Mouse (Mus musculus): ENCODE data around the gene Fam120b.
A peak's percentile ranks its signal among the peaks of the same experiment; 100 is the strongest.

The Fam120b gene

DNA sequence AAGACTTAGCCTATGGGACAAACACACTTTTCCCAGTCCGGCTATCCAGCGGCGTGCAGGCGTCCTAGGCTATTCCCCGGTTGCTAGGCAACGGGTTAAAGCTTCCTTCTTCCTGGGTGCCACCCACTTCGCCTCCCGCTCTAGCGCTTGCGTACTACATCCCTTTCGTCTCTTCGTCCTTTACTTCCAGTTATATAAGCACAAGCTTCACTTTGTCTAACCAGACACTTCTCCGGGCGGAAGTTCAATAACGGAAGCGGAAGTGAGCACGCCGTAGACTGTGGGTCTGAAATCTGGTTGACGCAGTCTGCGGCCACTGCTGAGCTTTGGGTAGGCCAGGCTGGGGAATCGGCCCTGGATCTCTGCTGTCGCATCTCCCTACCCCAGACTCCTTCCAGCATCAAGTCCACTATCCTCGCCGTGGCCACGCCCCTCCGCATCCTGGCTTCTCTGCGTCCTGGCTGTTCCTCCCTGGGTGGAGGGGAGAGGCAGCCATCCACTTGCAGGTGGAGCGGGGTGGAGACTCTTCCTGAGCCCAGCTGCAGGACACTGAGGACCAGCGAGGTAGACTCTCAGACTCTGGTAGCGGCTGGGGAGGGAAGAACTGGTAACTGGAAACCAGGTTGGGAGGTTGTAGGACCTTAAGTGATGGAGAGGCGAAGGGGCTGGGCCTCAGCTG lies at the start of gene Fam120b:
Gene Fam120b (plus strand): TSS at position 206 of the 679 bp plus-strand sequence.
- DNase-seq (ENCODE audit: extremely low read depth, low read depth, low spot score) = peak; percentile 67

DNA sequence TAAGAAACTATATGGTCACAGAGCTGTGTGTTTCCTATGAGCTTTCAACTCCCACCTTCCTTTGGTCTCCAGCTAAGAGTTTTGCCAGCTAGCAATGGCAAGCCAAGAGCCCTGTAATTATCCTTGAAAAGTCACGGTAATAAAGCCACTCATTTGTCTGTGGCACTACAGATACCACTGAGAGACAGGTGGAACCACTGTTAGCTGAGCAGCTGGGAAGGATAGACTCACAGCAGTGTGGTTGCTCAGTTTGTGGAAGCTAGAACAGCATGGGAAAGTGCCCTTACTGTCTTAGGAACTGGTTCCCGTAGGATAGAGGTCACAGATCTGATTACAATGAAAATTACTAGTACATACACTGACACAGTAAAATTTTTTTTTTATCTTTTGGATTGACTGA lies 45.9 kb upstream of the Fam120b start:
- DNase-seq (ENCODE audit: extremely low read depth, low read depth, low spot score) = no peak

DNA sequence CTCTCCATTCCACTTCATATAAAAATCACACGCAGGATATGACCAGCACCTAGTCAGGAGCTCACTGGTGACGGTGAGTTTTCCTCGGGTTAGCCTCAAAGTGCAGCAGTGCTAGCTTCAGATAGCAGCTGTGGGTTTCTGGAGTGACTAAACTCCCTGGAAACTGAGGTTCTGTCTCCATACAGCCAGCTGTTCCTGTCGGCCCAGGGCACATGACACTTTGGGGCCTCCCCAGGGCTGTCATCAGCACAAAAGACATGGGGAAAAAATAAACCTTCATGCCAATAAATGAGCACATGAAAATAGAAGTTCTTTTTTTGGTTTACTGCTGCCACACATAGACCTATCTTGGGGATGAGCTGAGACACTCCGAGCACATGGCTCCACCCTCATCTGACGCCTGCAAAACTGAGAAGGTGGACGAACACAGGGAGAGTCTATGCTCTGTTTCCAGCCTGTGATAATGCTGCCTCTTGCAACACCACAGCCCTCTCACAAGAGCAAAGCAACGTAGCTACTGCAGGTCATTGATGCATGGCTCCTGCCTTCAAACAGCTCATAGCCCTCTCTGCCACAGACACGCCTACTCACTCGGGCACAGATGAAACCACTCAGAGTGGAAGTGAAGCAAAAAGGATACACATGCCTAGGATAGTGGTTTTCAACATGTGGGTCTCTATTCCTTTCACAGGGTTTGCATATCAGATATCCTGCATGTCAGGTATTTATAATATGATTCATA lies 43.0 kb upstream of the Fam120b start:
- DNase-seq (ENCODE audit: extremely low read depth, low read depth, low spot score) = no peak

DNA sequence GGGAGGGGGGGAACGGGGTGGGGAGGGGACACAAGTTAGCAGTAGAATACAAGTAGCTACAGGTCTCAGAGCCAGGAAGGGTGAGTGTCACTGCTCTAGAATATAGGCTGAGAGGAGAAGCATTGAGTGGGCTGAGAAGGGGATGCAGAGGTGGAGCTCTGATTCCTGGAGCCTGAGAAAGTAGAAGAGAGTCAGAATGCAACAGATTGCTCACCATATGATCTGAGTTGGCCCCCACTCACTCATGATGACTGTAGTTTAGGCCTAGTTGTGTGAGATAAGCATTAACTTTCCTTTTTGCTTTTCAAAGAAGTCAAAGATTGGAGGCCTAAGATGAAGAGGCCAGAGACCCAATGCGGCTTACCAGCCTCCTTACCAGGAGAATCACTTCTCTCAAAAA lies 42.0 kb upstream of the Fam120b start:
- no peak for DNase-seq (ENCODE audit: extremely low read depth, low read depth, low spot score)

DNA sequence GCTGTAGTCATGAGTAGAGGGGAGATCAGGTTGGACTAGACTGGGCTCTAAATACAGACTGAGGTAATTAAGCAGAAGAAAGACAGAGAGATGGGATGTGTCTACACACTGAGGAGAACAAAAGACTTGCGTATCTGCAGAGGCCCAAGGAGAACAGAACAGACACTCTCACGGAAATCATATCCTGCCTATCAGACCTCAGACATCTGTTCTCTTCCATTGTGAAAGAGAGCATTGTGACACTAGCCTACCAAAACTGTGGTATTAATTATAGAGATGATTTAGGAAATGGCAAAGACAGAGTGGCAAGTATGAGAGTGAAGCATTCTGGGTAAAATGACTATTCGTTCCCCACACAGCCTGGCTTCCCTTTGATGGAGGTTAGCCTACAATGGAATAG lies 40.9 kb upstream of the Fam120b start:
- no peak for DNase-seq (ENCODE audit: extremely low read depth, low read depth, low spot score)

DNA sequence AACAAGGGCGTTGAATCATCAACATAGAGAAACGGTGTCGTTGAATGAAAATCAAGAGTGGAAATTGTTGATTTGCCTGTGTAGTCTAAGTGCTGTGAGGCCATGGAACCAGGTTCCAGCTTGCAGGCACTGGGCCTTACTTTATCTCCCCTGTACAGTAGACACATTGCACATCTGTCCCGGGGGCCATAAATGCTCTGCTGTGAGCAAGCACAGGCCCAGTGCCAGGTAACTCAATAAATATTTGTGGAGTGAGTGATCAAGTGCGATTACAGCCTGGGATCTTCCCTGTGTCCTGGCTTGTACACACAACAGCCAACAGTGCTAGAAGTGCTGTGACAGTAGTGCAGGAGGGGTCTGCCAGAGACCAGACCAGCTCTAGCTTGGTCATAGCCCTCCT lies 39.5 kb upstream of the Fam120b start:
- no peak for DNase-seq (ENCODE audit: extremely low read depth, low read depth, low spot score)

DNA sequence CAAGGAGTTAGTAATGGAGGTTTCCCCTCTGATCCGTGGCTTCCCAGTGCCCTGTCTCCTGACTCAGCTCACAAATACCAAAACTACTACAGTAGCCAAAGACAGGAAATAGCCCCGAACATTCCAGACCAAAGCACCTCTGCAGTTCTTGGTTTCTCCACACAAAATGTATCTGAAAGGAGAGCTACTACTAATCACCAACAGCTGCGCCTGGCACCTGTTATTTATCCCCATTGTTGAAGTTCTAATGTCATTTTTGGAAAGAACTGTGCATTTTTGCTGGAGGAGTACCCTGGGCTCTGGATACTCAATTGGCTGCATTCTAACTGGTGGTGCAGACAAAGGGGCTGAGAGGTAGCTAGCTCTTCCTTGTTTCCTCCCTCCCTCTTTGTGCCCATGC lies 38.9 kb upstream of the Fam120b start:
- DNase-seq (ENCODE audit: extremely low read depth, low read depth, low spot score) = no peak

DNA sequence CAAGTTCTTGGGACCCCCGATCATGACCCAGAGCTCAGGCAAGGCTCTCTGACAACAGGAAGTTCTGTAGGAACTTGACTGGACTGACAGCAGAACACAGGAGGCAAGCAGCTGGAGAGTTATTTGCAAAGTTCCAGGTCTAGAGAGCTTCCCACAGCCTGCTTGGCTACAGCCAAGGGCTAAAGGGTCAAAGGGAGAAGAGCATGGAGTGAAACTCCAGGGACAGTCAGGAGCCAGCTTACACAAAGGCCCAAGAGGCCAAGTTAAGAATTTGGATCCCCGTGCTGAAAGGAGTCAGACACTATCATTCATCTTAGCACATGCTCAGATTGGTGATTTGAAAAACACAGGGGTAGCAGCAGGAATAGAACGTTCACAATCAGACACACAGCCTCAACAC lies 32.3 kb upstream of the Fam120b start:
- DNase-seq (ENCODE audit: extremely low read depth, low read depth, low spot score) = no peak

DNA sequence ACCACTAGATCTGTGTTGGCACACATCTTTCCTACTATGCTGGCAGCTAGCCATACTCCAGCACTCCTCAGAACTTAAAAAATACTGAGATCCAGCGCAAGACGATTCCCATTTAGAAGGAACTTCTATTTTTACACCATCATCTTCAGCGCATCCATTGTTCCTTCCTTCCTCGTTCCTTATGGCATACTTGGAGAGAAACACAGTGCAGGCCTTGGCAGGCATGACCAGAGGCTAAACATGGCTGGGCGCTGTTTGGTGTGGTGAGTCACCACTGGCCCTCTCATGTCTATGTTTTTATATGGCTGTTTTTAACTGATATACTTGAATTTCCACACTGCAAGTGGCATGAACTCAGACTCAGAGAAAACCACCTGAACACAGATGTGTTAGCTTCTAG lies 30.4 kb upstream of the Fam120b start:
- DNase-seq (ENCODE audit: extremely low read depth, low read depth, low spot score) = no peak

DNA sequence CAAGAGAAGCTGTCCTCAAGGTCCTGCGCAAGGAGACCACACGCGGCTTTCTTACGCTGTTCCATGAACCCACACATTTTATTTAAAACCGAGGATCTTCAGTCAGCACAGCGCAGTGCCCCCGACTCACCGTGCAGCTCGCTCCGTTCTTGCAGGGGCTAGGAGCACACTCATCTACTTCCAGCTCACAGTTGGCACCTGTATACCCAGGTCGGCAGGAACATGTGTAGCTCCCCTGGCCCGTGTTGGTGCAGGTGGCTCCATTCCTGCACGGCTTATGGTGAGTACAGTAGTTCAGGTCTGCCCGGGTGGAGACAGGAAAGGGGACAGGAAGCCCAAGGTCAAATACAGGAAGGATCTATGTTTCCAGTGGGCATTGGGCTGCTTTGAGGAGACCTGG lies 25.6 kb upstream of the Fam120b start:
- DNase-seq (ENCODE audit: extremely low read depth, low read depth, low spot score) = no peak

DNA sequence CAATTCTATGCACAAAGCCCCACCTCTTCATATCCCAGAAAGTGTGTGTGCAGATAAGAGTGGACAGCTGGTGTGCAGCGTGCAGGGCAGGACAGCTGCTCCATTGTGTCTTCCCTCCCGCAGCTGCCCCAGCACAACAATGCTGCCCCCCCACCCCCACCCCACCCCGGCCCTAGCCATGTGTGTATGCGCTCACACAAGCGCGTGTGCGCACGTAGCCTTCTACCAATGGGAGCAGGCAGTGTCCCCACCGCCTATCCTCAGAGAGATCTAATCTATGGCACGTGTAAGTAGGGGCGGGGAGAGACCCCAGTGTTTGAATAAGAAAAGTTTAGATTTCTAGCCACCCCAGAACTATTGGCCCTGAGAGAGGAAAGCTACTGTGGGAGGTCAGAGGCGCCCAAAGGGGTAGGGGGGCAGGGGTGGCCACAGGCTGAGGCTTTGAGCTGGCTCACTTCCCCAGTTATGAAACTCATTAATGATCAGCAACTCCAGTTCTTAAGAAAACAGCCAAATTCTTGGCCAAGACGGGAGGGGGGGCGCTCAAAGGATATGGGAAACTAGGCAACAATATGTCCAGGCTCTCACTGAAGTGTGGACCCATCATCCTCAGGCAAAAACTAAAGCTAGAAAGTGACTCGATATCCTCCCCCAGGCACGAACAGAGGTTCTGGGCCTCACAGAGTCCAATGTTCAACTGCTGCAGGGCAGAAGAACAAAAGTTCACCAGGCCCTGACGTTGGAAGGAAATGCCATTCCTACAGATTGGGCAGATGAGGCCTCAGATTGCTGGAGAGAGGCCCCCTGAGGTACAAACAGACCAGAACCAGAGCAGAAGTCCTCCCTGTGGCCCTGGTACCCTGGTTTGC lies 23.8 kb upstream of the Fam120b start:
- DNase-seq (ENCODE audit: extremely low read depth, low read depth, low spot score) = no peak

DNA sequence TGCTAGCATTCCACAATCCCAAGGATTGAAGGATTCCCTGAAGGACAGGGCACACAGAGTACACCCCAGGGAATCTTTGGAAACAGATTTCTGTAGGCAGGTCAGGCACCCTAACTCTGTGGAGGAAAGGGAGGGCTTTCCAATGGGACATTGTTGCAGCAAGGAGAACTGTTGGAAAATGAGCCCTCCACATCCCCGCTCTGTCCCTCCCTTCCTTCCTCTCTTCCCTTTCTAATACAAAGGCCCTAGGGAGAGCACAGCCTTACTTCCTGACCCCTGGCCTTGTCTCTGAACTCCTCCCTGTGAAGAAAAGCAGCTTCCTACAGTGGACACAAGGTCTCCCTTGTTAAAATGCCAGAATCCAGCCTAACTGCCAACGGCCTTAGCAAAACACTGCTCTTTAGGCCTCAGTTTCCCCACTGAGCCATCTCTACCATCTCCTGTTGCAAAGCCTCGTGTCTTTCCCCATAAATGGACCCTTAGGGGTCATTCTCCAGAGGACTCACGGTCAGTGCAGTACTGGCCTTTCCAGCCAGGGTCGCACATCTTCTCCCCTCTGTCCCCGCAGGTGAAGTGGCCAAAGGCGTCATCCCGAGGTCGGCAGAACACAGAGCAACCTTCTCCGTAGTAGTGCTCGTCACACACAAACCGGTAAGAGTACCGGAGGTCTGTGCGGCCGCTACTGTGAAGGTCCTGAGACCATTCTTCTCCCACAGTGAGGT lies 22.9 kb upstream of the Fam120b start:
- no peak for DNase-seq (ENCODE audit: extremely low read depth, low read depth, low spot score)

DNA sequence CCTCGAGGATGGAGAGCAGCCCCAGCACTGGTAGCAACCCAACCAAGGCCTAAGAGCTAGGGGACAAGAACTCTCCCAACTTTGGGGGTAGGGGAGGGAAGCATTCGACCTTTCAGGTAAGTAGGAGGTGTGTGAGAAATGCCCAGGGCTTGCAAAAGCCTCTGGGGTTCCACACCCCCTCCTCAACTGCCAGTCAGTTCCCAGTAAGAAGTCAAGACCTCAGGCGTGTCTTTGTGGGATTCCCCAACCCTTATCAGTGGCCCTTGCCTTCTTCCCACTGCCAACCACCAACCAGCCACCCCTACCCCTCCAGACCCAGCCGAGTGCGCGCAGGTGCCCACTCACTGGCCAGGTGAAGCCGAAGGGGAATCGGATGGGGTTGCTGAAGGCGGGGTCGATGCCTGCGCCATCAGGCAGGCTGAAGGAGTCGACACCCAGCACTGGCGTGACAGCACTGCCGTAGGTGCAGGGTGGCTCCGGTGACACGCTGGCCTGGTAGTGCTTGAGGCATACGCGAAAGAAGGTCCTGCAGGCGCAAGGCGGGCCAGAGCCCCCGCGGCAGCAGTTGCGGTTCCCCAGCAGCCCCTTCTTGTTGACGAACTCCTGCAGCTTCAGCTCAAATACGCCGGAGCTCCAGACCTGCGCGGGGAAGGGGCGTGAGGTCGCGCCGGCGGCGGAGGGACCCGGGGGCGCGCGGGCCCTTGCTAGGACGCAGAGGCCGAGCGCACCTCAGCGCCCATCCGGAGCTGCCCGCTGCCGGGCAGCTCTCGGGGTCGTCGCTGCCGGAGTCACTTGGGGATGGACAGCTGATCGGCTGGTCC lies 21.5 kb upstream of the Fam120b start:
- DNase-seq (ENCODE audit: extremely low read depth, low read depth, low spot score) = no peak

DNA sequence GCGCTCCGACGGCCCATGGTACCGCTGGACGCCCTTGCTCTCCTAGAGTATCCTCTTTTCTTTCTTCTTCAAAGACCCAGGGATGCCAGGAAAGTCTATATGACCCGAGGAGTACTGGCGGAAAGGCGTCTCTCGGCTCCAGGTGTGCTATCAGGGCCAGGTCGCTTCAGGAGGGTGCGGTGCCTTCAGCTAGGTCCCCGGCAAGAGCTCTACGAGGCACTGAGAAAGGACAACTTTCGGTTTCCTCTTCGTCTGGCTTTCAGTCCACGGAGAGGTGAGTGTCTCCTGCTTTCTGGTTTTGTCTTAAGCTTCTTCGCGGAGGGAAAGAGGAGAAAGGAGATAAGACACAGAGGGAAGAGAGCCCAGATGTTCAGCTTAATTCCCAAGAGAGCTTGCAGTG lies 20.8 kb upstream of the Fam120b start:
- no peak for DNase-seq (ENCODE audit: extremely low read depth, low read depth, low spot score)

DNA sequence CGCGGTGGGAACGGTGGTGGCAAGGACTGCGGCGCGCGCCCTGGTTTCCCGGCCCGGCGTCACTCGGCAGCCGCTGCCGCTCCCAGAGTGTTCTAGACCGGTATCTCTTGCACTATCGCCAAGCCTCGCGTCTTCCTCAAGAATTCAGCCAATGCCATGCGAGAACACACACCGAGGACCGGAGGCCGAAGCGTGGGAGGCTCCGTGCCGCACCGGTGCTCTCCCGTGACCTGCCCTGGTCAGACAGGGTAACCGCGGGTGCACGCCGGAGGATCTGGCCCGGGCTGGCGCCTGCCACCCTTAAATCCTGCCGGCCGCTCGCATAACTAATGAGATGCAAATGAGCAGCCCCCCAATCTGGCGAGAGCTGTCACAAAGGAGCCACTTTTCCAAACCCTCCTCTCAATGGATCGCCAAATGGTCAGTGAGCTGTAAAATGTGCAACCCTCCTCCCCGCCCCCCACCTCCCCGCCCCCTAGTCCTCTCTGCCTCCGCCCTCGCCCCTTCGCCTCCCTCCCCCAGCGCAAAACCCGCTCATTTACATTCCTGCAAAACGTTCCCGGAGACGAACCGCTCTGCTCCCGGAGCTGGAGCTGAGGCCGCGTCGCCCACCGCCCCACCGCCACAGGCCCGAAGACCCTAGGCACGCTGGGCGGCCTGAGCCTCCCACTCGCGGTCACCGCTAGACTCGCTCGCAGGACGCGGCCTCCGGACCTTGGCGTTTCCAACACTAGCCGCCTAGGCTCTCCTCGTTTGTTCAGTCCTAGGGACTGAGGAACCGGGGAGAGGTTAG lies 20.1 kb upstream of the Fam120b start:
- no peak for DNase-seq (ENCODE audit: extremely low read depth, low read depth, low spot score)

DNA sequence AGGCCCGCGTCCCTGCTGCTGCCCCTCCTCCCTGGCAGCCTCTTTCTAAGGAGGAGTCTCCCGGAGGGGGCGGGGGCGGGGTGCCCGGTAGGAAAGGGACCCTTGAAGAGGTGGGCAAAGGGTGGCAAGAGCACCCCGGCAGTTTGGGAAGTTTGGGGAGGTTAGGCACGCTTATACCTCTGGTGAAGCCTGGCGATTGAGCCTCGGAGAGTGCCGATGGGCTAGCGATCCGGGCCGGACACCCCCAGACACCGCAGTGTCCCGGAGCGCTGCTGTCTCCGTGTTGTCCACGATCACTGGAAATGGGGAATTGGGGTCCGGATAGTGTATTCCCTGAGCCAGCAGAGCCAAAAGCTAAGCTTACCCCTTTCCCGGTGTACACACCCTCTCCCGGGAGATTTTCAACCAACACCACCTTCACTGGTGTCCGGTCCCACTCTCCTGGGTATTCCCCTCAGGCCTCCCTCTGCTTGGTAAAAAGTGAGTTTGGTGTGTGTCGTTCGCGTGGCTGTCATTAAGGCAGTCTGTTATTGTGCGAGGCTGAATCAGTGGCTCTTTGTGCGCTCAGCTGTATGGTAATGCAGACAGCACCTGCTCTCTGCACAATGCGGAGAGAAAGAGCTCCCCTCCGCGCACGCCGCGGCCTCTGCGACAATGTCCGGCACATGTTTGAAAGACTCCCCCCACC lies 19.4 kb upstream of the Fam120b start, which contains the start of gene Dll1:
Gene Dll1 (minus strand): TSS at position 379 of the 688 bp plus-strand sequence.
- no peak for DNase-seq (ENCODE audit: extremely low read depth, low read depth, low spot score)

DNA sequence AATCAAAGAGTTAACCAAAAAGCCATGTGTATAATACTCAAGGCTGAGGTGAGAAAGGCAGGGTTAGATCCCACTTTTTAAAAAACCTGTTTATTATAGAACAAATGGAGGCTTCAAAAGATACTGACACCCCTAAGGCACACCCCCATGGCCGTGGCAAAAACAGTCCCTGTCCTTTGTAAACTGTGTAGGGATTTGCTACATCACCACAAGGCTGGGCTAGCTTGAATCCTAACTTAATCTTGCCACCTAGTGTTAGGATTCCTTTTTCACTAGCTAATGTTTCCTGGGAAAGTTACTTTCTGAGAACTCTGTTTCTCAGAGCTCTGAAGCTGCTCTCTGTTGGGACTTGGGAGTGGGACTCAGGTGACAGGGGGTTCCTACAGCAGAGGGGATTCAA lies 18.1 kb upstream of the Fam120b start:
- DNase-seq (ENCODE audit: extremely low read depth, low read depth, low spot score) = no peak

DNA sequence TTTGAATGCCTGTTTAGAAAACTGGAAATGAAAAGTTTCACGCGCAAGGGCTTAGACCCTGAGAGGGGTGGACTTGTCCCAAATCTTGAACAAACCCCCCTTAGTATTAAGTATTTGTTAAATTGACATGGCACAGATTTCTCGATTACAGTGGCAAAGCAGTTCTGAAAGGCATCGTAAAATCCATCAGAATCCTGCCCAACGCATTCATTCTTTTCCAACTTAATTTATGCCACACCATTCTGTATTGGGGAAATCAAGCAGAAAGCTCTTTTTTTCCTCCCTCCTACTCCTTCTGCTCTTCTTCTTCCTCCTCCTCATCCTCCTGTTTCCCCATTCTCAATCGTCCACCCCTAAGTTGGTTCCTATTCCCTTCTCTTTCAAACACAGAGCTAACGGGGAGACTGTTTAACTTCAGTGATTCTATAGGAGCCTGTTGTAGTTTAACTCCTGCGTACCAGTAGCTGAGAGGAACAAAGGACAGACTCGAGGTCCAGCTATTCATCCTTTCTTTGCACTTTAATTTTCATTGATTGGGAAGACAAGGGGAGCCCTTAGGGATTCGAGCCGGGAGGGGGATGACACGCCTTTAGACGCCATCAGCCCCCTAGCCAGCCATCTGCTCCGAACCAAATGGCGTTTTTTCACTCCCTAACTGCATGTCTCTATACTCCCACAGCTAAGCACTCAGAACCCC lies 17.4 kb upstream of the Fam120b start:
- no peak for DNase-seq (ENCODE audit: extremely low read depth, low read depth, low spot score)

Measured in fat pad, adult 2 months (tissue).